Mouse (Mus musculus): ENCODE measurements around the gene Gpr156.
"Not testable (repeated sequence)": the region's sequence is repeated elsewhere in the genome, so short reads cannot be mapped to it uniquely, and the experiment has no call there.

Gpr156 gene

GRCm38 (mm10) chr16:37997771-37998170, 81.5 kb downstream of the Gpr156 start:
- in situ Hi-C loops (cut with MboI, MseI), result loop anchor here (10.0 kb wide), 2 partner anchors 197 to 307 kb away; no protein-coding TSS in a partner anchor

DNA sequence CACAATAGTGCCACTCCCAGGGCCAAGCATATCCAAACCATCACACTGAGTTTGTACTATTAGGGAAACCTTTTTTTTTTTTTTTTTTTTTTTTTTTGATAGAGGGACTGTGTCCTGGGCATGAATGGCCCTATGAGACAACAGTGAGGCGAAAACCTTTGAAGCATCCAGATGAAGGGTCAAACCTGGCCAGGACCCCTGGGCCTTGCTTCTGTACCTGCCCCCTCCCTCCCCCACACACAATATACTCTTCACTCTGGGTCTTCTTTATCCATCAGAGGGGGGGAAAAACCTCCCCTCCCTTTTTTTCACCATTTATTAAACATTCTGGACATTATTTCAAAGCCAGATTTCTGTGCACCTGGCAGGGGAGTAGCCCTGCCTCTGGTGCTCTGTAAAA, 83.5 kb downstream of the Gpr156 start:
- in situ Hi-C loops (cut with MboI, MseI), result loop anchor here (10.0 kb wide), 2 partner anchors 195 to 305 kb away; no protein-coding TSS in a partner anchor

DNA sequence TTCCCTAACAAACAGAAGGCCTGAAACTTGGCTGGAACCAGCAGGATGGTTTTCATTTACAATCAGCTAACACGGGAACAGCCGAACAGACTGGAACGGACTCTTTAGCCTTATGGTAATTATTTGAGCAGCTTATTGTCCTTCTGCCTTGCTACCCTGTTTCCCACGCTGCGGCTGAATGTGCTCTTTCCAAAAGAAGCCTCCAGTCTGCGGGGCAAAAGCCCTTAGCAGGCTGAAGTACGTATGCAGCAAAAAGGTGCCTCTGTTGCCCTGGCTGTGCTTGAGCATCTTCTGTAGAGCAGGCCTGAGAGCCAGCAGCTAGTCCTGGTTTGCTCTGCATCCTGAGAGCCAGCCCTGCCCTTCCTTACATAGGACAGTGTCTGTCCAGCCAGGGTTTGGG, 83.9 kb downstream of the Gpr156 start:
- in situ Hi-C loops (cut with MboI, MseI), result no loop called here

- in situ Hi-C loops (cut with MboI, MseI), result no loop called here
These were observed 85.5 kb downstream of the Gpr156 start for GRCm38 (mm10) chr16:38001766-38002165.

GRCm38 (mm10) chr16:38002485-38002884, 86.2 kb downstream of the Gpr156 start:
- in situ Hi-C loops (cut with MboI, MseI), result no loop called here

DNA sequence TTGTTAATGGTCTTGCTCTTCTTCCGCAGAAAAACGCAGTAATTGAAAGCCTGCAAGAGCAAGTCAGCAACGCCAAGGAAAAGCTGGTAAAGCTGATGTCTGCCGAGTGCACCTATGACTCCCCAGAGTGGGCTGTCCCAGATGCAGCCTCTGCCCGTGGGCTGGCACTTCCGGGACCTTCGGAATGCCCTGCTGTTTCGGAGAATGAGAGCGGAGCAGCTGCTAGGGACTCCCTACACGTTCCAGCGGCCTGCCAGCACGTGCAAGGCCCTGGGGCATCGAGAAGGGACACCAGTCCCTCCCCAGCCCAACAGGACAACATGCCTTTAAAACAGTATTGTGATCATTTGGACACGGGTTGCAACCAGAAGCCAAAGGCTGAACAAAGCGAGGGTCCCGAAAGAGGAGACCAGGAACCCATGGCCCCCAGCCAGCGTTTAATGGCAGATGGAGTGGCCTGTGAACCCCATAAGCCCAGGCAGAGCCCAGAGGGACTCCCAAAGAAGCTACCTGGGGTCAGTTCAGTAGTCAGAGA, 88.3 kb downstream of the Gpr156 start:
- in situ Hi-C loops (cut with MboI, MseI), result no loop called here

DNA sequence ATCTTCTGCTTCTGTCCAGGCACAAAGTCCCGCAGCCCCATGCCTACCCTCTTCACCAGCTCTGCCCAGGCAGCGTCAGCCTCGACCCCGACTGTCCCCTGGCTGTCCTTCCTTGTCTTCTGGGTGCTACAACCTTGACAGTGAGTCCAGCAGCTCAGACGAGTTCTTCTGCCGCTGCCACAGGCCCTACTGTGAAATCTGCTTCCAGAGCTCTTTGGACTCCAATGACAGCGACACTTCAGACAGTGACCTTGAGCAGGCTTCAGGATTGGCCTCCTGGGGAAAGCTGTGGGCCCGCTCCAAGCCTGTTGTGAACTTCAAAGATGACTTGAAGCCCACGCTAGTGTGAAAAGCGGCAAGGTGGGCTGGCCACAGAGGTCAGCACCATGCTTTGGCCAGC, 89.2 kb downstream of the Gpr156 start:
- in situ Hi-C loops (cut with MboI, MseI), result no loop called here

DNA sequence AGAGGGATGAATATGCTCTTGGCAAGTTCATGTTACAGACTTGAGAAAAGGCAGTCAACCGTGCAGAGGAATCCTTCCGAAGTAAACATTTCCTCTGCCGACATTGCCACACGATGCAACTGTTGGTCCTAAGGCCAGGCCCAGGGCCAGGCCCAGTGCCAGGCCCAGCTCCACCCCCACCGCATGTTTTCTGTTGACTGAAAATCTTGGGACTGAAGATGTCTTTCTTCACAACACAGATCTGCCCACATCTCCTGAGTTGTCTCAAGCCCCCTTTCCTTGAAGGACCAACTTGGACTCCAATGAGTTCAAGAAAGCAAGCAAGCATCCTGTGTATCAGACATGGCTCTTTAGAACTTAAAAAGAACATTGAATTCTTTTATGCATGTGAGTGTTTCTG, 92.1 kb downstream of the Gpr156 start:
- in situ Hi-C loops (cut with MboI, MseI), result no loop called here

GRCm38 (mm10) chr16:38009041-38009825, 92.9 kb downstream of the Gpr156 start:
- in situ Hi-C loops (cut with MboI, MseI), result no loop called here

- in situ Hi-C loops (cut with MboI, MseI), result no loop called here
These were observed 95.2 kb downstream of the Gpr156 start for GRCm38 (mm10) chr16:38011486-38011885.

DNA sequence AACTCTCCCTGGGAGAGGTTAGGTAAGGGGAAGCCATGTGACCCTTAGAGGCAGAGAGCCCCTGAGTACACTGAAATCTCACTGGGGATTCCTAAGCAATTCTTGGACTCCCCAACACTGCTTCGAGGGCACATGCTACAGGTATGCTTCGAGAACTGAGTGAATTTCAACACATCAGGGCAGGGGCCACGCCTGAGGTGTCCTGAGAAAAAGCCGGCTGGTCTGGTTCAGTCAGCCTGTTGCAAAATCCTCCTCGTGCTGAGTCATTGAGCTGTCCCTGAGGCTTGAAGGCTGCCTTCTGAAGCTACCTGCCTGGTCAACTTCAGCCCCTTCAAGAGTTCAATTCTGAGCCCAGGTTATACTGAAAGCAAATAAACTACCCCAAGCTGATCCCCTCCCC, 96.1 kb downstream of the Gpr156 start:
- in situ Hi-C loops (cut with MboI, MseI), result no loop called here

DNA sequence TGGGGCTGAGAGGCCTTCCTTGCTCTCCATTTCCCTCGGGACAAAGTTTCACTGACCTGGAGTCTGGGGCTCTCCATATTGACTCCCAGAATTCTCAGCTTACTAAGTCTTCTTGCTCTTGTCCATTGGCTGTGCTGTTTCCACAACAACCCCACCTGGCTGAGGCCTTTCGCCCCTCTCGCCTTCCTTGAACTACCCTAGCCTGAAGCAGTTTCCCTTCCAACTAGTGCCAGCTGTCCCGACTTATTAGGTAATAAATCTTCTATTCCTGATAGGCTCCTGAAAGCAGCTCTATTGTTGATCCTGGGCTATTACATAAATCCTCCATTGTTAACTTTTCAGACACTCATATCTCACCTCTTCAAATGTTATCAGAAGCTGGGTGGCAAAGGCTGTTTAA, 96.6 kb downstream of the Gpr156 start:
- in situ Hi-C loops (cut with MboI, MseI), result no loop called here

GRCm38 (mm10) chr16:38014951-38015350, 98.7 kb downstream of the Gpr156 start:
- in situ Hi-C loops (cut with MboI, MseI), result no loop called here

GRCm38 (mm10) chr16:38016928-38017524, 100.7 kb downstream of the Gpr156 start:
- in situ Hi-C loops (cut with MboI, MseI), result no loop called here

- in situ Hi-C loops (cut with MboI, MseI), result no loop called here
These were observed 101.7 kb downstream of the Gpr156 start for GRCm38 (mm10) chr16:38017958-38018376.

DNA sequence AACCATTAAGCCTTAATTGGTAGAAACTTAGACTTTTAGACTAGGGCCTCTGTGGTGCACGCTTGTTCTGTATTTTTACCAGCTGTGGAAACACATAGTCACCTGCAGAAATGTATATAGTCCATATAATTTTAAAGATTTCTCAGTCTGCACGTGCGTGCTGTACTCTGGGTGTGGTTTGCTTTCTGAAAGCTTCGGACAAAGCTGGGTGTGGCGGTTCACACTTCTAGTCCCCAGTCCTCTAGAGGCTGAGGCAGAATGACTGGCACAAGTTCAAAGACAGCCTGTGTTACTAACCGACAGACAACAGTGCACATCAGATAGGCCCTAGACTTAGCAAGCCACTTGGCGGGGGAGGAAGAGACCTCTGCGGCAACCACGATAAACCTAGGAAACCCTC, 116.3 kb downstream of the Gpr156 start:
- in situ Hi-C loops (cut with MboI, MseI), result loop anchor here (5.0 kb wide), 1 partner anchor 45 kb away; no protein-coding TSS in a partner anchor

GRCm38 (mm10) chr16:38033071-38033470, 116.8 kb downstream of the Gpr156 start:
- in situ Hi-C loops (cut with MboI, MseI), result loop anchor here (5.0 kb wide), 1 partner anchor 44 kb away; no protein-coding TSS in a partner anchor

GRCm38 (mm10) chr16:38038101-38038500, 121.8 kb downstream of the Gpr156 start:
- in situ Hi-C loops (cut with MboI, MseI), result not testable (repeated sequence)

DNA sequence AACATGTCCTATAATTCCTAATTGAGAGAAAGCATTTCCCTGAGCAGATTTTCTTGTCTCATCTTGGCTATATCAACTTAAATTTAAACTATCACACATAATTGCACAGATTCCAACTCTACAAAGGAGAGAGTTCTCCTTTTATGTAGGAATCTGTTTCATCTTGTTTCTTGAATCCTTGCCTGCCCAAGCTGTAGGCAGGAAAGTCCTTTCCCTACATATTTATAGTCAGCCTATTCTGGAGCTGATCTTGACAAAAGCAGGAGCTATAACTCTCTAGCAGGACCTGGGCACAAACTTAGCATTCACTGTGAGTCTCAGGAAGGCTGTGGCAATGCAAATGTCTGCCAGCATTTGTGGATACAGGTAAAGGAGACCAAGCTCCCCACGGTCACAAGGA, 125.9 kb downstream of the Gpr156 start:
- in situ Hi-C loops (cut with MboI, MseI), result no loop called here

GRCm38 (mm10) chr16:38044551-38044950, 128.3 kb downstream of the Gpr156 start:
- in situ Hi-C loops (cut with MboI, MseI), result no loop called here

- in situ Hi-C loops (cut with MboI, MseI), result no loop called here
These were observed 131.7 kb downstream of the Gpr156 start for GRCm38 (mm10) chr16:38047781-38048558.
